Mouse (Mus musculus) liver, embryonic 14.5 days (tissue): ENCODE data around the gene Tnfsf8.

Source experiments
- CTCF ChIP-seq: IDR thresholded peaks from 2 replicates; pipeline ENCODE4 v1.5.1; 2016; ENCODE audit warnings: antibody characterized with exemption, low read depth, control low read depth
- EP300 ChIP-seq: IDR thresholded peaks from 2 replicates; pipeline ENCODE4 v1.6.1; 2016; ENCODE audit warnings: antibody characterized with exemption, low read depth

GRCm38 (mm10) chr4:63798083-63798482 lies 63.1 kb downstream of the Tnfsf8 start:
- TF ChIP-seq CTCF (no peak), EP300 (no peak)
